Mouse (Mus musculus): ENCODE data around the gene Slfn4.
"Not testable (repeated sequence)": the region's sequence is repeated elsewhere in the genome, so short reads cannot be mapped to it uniquely, and the experiment has no call there.

Gene Slfn4

GRCm38 (mm10) chr11:83174948-83175539, at the start of gene Slfn4:
Gene Slfn4, plus strand, starts transcription at chr11:83175186.
- DNase-seq (ENCODE audit: low read depth in 1 of 2, low spot score in 2 of 2), result no peak

GRCm38 (mm10) chr11:83125633-83126032, 49.4 kb upstream of the Slfn4 start:
- not testable (repeated sequence) for DNase-seq (ENCODE audit: low read depth in 1 of 2, low spot score in 2 of 2)

GRCm38 (mm10) chr11:83137253-83137652, 37.7 kb upstream of the Slfn4 start:
- DNase-seq (ENCODE audit: low read depth in 1 of 2, low spot score in 2 of 2), result not testable (repeated sequence)

DNA sequence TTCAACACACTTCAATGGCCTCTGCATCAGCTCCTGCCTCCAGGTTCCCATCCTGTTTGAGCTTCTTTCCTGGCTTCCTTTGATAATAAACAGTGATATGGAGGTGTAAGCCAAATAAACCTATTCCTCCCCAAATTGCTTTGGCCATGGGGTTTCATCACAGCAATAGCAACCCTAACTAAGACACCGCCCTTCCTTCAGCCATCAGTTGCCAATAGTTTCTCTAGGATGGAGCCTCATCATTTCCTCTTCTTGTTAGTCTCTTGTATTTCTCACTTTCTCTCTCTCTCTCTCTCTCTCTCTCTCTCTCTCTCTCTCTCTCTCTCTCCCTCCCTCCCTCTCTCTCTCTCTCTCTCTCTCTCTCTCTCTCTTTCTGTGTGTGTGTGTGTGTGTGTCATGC, 26.0 kb upstream of the Slfn4 start:
- DNase-seq (ENCODE audit: low read depth in 1 of 2, low spot score in 2 of 2), result not testable (repeated sequence)

- peak in 1 of 2 experiments; percentile 30 for DNase-seq (ENCODE audit: low read depth in 1 of 2, low spot score in 2 of 2)
Measured at GRCm38 (mm10) chr11:83191134-83191893, 16.3 kb downstream of the Slfn4 start, which contains the start of gene Slfn3. Gene Slfn3, plus strand, starts transcription at chr11:83191330.

DNA sequence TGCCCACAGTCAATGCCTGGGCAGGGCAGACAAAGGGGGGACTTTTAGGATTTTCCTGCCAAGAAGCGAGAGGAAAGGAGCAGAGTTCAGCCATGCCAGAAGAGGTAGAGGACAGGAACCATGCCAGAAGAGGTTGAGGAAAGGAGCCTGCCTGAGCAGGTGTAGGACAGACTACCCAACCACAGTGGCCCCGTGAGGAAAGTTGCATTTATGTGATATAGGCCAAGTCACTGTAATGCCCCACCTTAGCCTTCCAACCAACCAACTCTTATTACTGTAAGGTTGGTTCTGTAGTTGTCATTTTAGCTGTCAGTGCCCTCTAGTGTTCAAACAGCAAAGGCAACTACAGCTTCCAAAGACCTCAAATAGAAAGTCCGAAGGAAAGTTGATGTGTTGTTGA, 17.0 kb downstream of the Slfn4 start:
- no peak for DNase-seq (ENCODE audit: low read depth in 1 of 2, low spot score in 2 of 2)

GRCm38 (mm10) chr11:83205002-83205401, 30.0 kb downstream of the Slfn4 start:
- DNase-seq (ENCODE audit: low read depth in 1 of 2, low spot score in 2 of 2), result no peak

DNA sequence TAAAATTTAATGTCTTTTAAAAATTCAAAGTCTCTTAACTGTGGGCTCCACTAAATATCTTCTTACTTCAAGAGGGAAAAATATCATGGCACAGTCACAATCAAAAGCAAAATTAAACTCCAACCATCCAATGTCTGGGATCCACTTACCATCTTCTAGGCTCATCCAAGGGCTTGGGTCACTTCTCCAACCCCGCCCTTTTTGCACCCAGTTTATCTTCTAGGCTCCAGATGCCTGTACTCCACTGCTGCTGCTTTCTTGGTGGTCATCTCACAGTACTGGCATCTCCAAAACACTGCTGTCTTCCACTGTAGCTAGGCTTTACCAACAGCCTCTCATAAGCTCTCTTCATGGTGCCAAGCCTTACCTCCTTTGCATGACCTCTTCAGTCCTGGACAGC, 41.1 kb downstream of the Slfn4 start:
- no peak for DNase-seq (ENCODE audit: low read depth in 1 of 2, low spot score in 2 of 2)

DNA sequence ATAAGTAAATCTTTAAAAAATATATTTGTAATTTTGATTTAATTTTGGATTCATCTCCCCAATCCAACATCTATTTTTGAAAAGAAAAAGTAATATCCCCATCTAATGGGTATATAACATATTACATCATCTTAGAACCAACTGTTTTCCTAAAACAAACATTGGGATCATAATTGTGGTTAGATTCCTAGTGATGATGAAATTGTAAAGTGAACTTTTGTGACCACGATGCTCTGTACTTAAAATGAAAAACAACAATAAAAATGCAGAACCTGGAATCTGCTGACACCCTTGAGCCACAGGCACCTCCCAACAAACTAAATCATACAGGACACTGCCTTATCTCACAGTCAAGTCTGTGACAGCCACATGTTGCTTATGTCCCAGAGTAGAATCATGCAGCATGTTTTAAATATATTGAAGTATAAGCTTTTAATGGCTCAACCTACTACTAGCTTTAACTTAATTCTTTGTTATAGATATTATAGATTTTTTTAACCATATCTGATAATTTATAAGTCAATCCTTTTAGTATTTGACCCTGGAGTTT, 46.4 kb downstream of the Slfn4 start:
- DNase-seq (ENCODE audit: low read depth in 1 of 2, low spot score in 2 of 2), result no peak

- DNase-seq (ENCODE audit: low read depth in 1 of 2, low spot score in 2 of 2), result peak; percentile 42 to 53
Measured at GRCm38 (mm10) chr11:83223367-83223766, 48.4 kb downstream of the Slfn4 start.

DNA sequence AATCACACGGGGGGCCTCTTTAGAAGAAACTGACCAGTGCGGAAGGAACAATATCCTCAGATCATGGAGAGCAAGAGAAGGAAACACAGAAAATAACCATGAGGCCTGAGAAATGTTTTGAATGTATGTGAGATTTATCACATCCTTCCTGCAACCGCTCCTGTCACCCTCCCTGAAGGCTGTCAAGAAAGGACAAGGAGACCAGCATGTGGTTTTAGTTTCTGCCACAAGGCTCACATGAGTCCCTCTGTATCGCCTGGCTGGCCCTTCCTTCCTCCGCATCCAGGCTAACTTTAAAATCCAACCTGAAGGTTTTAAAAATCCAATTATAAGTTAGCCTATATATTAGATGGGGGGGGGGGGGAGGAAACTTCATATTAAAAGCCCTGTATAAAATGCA, 48.8 kb downstream of the Slfn4 start:
- not testable (repeated sequence) for DNase-seq (ENCODE audit: low read depth in 1 of 2, low spot score in 2 of 2)

DNA sequence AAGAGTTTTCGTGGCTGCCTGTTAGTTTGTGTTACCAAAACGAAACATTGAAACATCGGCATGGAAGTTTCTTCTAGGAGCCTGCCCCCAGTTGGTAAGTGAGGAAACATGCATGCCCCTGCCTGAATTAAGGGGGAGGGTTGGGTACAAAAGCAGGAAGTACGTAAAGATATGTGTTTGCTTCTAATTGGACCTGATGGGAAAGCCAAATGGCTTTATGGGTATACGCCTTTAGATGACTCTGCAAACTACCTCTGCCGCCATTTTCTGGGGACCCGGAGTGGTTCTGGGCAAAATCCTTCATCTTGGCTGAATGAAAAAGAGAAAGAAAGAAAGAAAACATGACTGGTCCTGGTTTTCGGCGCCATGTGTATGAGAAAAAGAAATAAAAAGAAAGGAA, 49.2 kb downstream of the Slfn4 start:
- DNase-seq (ENCODE audit: low read depth in 1 of 2, low spot score in 2 of 2), result peak; percentile 39 to 64

GRCm38 (mm10) chr11:83224750-83225149, 49.8 kb downstream of the Slfn4 start:
- no peak for DNase-seq (ENCODE audit: low read depth in 1 of 2, low spot score in 2 of 2)

DNA sequence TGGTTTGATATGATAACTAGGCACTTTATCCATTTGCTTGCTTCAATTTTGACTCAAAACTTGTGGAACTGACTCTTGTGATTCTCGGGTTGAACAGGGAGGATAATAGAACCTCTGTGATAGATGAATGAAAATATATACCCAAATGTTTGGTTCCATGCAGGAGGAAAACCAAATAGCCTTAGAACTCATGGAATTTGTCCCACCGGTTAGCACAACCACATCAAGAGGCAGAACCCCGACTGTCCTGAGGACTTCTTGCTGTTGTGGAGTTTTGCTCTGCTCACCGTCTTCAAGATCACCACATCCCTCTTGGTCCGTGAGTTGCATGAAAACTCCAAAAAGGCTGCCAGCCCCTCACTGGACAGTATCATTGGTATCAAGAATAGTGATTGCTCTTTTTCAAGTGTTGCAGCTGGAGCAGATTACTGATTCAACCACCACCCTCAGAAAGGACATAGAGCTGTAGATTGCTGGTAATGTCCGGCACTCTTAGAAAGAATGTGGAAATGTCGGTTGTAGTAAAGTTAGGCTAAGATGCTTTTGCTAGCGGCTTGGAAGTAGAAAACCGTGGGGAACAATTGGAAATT, 50.5 kb downstream of the Slfn4 start:
- DNase-seq (ENCODE audit: low read depth in 1 of 2, low spot score in 2 of 2), result no peak

GRCm38 (mm10) chr11:83227926-83228723, 53.1 kb downstream of the Slfn4 start:
- DNase-seq (ENCODE audit: low read depth in 1 of 2, low spot score in 2 of 2), result no peak

DNA sequence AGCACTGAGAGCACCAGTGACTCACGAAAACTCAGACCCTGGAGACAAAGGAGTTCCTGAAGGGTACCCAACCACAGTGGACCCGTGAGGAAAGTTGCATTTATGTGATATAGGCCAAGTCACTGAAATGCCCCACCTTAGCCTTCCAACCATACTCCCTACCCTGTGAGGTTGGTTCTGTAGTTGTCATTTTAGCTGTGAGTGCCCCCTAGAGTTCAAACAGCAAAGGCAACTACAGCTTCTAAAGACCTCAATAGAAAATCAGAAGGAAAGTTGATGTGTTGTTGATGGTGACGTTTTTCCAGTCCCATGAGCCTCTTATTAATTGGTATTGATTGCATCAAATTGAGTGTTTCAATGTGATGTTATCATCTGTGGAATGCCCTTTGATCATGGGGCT, 56.0 kb downstream of the Slfn4 start:
- no peak for DNase-seq (ENCODE audit: low read depth in 1 of 2, low spot score in 2 of 2)

GRCm38 (mm10) chr11:83233621-83234020, 58.6 kb downstream of the Slfn4 start:
- not testable (repeated sequence) for DNase-seq (ENCODE audit: low read depth in 1 of 2, low spot score in 2 of 2)

DNA sequence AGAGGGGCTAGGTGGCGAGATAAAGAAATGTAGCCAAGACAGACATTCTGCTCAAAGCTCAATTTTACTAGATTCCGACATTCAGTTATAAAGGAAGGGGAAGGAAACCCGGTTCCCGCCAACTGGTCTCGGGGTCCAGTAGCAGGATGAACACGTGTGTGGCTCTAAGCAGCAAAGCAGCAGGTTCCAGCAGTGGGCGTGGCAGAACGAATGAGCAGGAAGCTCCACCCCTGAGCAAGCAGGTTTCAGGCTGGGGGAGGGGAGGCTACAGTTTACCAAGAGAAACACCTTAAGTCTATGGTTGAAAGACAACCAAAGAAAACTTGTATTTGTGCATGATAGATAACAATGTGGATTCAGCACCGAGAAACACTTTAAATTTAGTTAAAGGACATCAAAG, 62.4 kb downstream of the Slfn4 start:
- not testable (repeated sequence) for DNase-seq (ENCODE audit: low read depth in 1 of 2, low spot score in 2 of 2)

GRCm38 (mm10) chr11:83238389-83238788, 63.4 kb downstream of the Slfn4 start:
- DNase-seq (ENCODE audit: low read depth in 1 of 2, low spot score in 2 of 2), result no peak

- no peak for DNase-seq (ENCODE audit: low read depth in 1 of 2, low spot score in 2 of 2)
Measured at GRCm38 (mm10) chr11:83239811-83240210, 64.8 kb downstream of the Slfn4 start.

All from monocyte, adult 2 months (primary cell).